Mouse (Mus musculus) MEL (cell line): Measurements from ENCODE around the gene F10.

Source experiments
- CTCF ChIP-seq, 3 experiments: IDR thresholded peaks in 2 of 3; conservative IDR thresholded peaks in 1 of 3; 2 replicates each; pipeline ENCODE4 v1.5.1; 2011 to 2012; ENCODE audit warnings: low read length in 3 of 3, low read depth in 2 of 3, mild to moderate bottlenecking in 2 of 3, improper control_type of control experiment in 1 of 3, inconsistent platforms in 1 of 3, mixed read lengths in 1 of 3, moderate library complexity in 1 of 3; ENCODE audit not compliant: control insufficient read depth in 1 of 3, insufficient read depth in 1 of 3, poor library complexity in 1 of 3, severe bottlenecking in 1 of 3
- E2F4 ChIP-seq: IDR thresholded peaks from 2 replicates; pipeline ENCODE4 v1.6.1; 2011; ENCODE audit warnings: low read depth, low read length, improper control_type of control experiment, borderline replicate concordance
- EP300 ChIP-seq, 2 experiments: IDR thresholded peaks; 2 replicates each; pipeline ENCODE4 v1.6.1; 2011; ENCODE audit warnings: improper control_type of control experiment in 2 of 2, low read length in 2 of 2, low read depth in 1 of 2, mild to moderate bottlenecking in 1 of 2
- ETS1 ChIP-seq: IDR thresholded peaks from 2 replicates; pipeline ENCODE4 v1.6.1; 2012; ENCODE audit warnings: low read depth, mild to moderate bottlenecking, inconsistent platforms, low read length, improper control_type of control experiment, moderate library complexity
- GABPA ChIP-seq: IDR thresholded peaks from 2 replicates; pipeline ENCODE4 v1.6.1; 2012; ENCODE audit warnings: low read depth, mild to moderate bottlenecking, inconsistent platforms, low read length, improper control_type of control experiment, moderate library complexity
- MAFK ChIP-seq: IDR thresholded peaks from 2 replicates; pipeline ENCODE4 v1.6.1; 2011; ENCODE audit warnings: low read depth, mild to moderate bottlenecking, low read length, improper control_type of control experiment, borderline replicate concordance
- MAX ChIP-seq: IDR thresholded peaks from 2 replicates; pipeline ENCODE4 v1.6.1; 2011; ENCODE audit warnings: low read length, improper control_type of control experiment
- NELFE ChIP-seq: IDR thresholded peaks from 2 replicates; pipeline ENCODE4 v1.6.1; 2011; ENCODE audit warnings: low read depth, low read length, improper control_type of control experiment
- POLR2A ChIP-seq, 2 experiments: IDR thresholded peaks; 2 replicates each; pipeline ENCODE4 v1.6.1; 2011 to 2012; ENCODE audit warnings: low read length in 2 of 2, mild to moderate bottlenecking in 2 of 2, control low read depth in 1 of 2, improper control_type of control experiment in 1 of 2, low read depth in 1 of 2, moderate library complexity in 1 of 2; ENCODE audit not compliant: control insufficient read depth in 1 of 2, insufficient read depth in 1 of 2, poor library complexity in 1 of 2
- TBP ChIP-seq: IDR thresholded peaks from 2 replicates; pipeline ENCODE4 v1.8.0; 2011; ENCODE audit warnings: low read depth, low read length, improper control_type of control experiment
- ZNF384 ChIP-seq: IDR thresholded peaks from 2 replicates; pipeline ENCODE4 v1.6.1; 2012; ENCODE audit warnings: low read depth, mild to moderate bottlenecking, inconsistent platforms, low read length, improper control_type of control experiment

GRCm38 (mm10) chr8:13050550-13050949, 13.4 kb downstream of the F10 start:
- TF ChIP-seq CTCF (IDR thresholded peaks at IDR 0.05 in 2 of 3, conservative IDR thresholded peaks at IDR 0.05 in 1 of 3; ENCODE audit: control insufficient read depth in 1 of 3, insufficient read depth in 1 of 3, low read depth in 2 of 3, low read length in 3 of 3, poor library complexity in 1 of 3, severe bottlenecking in 1 of 3) (no peak), TBP (no peak), EP300 (IDR thresholded peaks at IDR 0.05; ENCODE audit: low read depth in 1 of 2, low read length in 2 of 2) (no peak), ZNF384 (no peak), GABPA (no peak), E2F4 (no peak), MAFK (no peak), MAX (no peak), NELFE (no peak), ETS1 (no peak), POLR2A (IDR thresholded peaks at IDR 0.05; ENCODE audit: control insufficient read depth in 1 of 2, insufficient read depth in 1 of 2, low read depth in 1 of 2, low read length in 2 of 2, poor library complexity in 1 of 2) (no peak)
